Mouse (Mus musculus): ENCODE measurements around the gene Fkbp10. TPM values are rescaled to one million over a fixed set of nuclear protein-coding genes. Genes with fewer than 3 reads are reported as not detected.

Fkbp10 gene
- total and polyA plus RNA-seq, 2 experiments from 2014 or later: 27.0 to 41.1 TPM

GRCm38 (mm10) chr11:100423836-100424235 lies 8.3 kb downstream of the Fkbp10 start:
- H3K4me3 ChIP-seq (ENCODE audit: low read length): no peak overlapping the region
- no peaks in the 10 kb centered on the region for H3K36me3 ChIP-seq (ENCODE audit: insufficient read depth, low read length)
- H3K4me1 ChIP-seq (ENCODE audit: insufficient read depth, low read length): no peaks in the 10 kb centered on the region
- H3K9ac ChIP-seq (replicated peaks; ENCODE audit: low read length): no peak overlapping the region
- no peaks in the 10 kb centered on the region for H3K27me3 ChIP-seq (ENCODE audit: insufficient read depth, low read length)
- no peak overlapping the region for H3K27ac ChIP-seq
- 90% methylated on average over 7 of the region's 7 CpGs for WGBS
- no peak for DNase-seq (ENCODE audit: low spot score)
- no peak for TF ChIP-seq CTCF (IDR thresholded peaks at IDR 0.05; ENCODE audit: low read depth)
- ATAC-seq: no peak
- H3K9me3 ChIP-seq (ENCODE audit: low read length): no peaks in the 10 kb centered on the region
- H3K4me2 ChIP-seq (ENCODE audit: low read depth, low read length): no peak overlapping the region

GRCm38 (mm10) chr11:100425851-100426250 lies 10.4 kb downstream of the Fkbp10 start:
- ATAC-seq (peak; percentile 48; the same call in 1 of the 2 replicates), DNase-seq (ENCODE audit: low spot score) (peak; percentile 72)
- H3K4me2 ChIP-seq (ENCODE audit: low read depth, low read length): no peak overlapping the region
- 32% methylated on average over 7 of the region's 7 CpGs for WGBS
- H3K27ac ChIP-seq: no peak overlapping the region
- TF ChIP-seq CTCF (IDR thresholded peaks at IDR 0.05; ENCODE audit: low read depth): peak; percentile 74
- H3K4me3 ChIP-seq (ENCODE audit: low read length): no peak overlapping the region
- H3K4me1 ChIP-seq (ENCODE audit: insufficient read depth, low read length): no peaks in the 10 kb centered on the region; the same call in 1 of the 2 replicates
- H3K36me3 ChIP-seq (ENCODE audit: insufficient read depth, low read length): no peaks in the 10 kb centered on the region
- H3K9ac ChIP-seq (replicated peaks; ENCODE audit: low read length): no peak overlapping the region
- H3K27me3 ChIP-seq (ENCODE audit: insufficient read depth, low read length): no peaks in the 10 kb centered on the region
- no peaks in the 10 kb centered on the region for H3K9me3 ChIP-seq (ENCODE audit: low read length)

DNA sequence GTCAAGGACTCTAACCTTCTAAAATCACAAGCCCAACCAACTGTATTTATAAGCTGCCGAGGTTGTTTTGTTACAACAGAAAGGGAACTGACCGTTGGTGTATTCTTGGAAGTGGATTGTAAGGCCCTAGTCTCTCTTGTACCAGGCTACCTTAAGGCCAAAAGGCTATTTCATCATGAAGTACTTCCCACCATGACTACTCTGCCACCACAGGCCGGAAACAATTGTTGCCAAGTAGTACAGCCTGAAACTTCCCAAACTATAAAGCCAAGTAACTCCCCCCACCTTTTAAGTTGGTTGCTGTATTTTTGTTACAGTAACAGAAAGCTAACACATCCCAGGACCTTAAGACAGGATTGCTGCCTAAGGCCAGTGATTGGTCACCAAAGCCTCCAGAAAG lies 11.3 kb downstream of the Fkbp10 start:
- ATAC-seq: no peak
- no peaks in the 10 kb centered on the region for H3K36me3 ChIP-seq (ENCODE audit: insufficient read depth, low read length)
- H3K9ac ChIP-seq (replicated peaks; ENCODE audit: low read length): no peak overlapping the region
- no peak overlapping the region for H3K4me2 ChIP-seq (ENCODE audit: low read depth, low read length)
- H3K9me3 ChIP-seq (ENCODE audit: low read length): no peaks in the 10 kb centered on the region
- H3K4me3 ChIP-seq (ENCODE audit: low read length): no peak overlapping the region
- no peak overlapping the region for H3K27ac ChIP-seq
- no peaks in the 10 kb centered on the region; the same call in 1 of the 2 replicates for H3K4me1 ChIP-seq (ENCODE audit: insufficient read depth, low read length)
- no peak for TF ChIP-seq CTCF (IDR thresholded peaks at IDR 0.05; ENCODE audit: low read depth)
- no peaks in the 10 kb centered on the region for H3K27me3 ChIP-seq (ENCODE audit: insufficient read depth, low read length)
- WGBS: 76% methylated on average over 3 of the region's 3 CpGs
- DNase-seq (ENCODE audit: low spot score): no peak

GRCm38 (mm10) chr11:100428612-100429199 lies 13.2 kb downstream of the Fkbp10 start:
- WGBS: 32% methylated on average over 9 of the region's 9 CpGs
- Histone ChIP-seq H3K9me3 (ENCODE audit: low read length) (no peaks in the 10 kb centered on the region), H3K4me2 (ENCODE audit: low read depth, low read length) (no peak overlapping the region), H3K4me1 (ENCODE audit: insufficient read depth, low read length) (no peaks in the 10 kb centered on the region; the same call in 1 of the 2 replicates), H3K9ac (replicated peaks; ENCODE audit: low read length) (no peak overlapping the region), H3K4me3 (ENCODE audit: low read length) (no peak overlapping the region), H3K27ac (peak overlapping the region; percentile 33; the same call in 1 of the 2 replicates), H3K27me3 (ENCODE audit: insufficient read depth, low read length) (no peaks in the 10 kb centered on the region), H3K36me3 (ENCODE audit: insufficient read depth, low read length) (no peaks in the 10 kb centered on the region)
- DNase-seq (ENCODE audit: low spot score) (peak; percentile 51), ATAC-seq (no peak)
- no peak for TF ChIP-seq CTCF (IDR thresholded peaks at IDR 0.05; ENCODE audit: low read depth)

DNA sequence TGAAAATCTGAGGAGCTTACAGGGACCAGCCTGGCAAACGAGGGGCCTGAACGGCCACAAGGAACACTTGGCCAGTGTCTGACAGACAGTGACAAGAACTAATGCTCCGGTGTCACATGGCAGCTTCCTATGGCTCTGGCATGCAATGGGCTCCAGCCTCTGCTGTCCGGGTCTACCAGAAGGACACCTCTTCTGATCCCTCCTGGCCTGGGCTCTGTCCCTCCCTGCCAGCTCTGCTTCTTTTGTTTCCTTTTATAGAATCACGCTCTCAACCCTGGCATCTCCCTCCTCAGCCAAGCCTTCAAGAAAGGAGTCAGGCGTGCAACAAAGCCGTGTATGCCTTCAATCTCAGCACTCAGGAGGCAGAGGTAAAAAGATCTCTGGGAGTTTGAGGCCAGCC lies 14.6 kb downstream of the Fkbp10 start:
- no peak for DNase-seq (ENCODE audit: low spot score)
- WGBS: 72% methylated on average over 7 of the region's 7 CpGs
- no peak for TF ChIP-seq CTCF (IDR thresholded peaks at IDR 0.05; ENCODE audit: low read depth)
- ATAC-seq: no peak
- H3K9me3 ChIP-seq (ENCODE audit: low read length): no peaks in the 10 kb centered on the region
- no peaks in the 10 kb centered on the region for H3K27me3 ChIP-seq (ENCODE audit: insufficient read depth, low read length)
- no peaks in the 10 kb centered on the region; the same call in 1 of the 2 replicates for H3K4me1 ChIP-seq (ENCODE audit: insufficient read depth, low read length)
- H3K9ac ChIP-seq (replicated peaks; ENCODE audit: low read length): no peak overlapping the region
- H3K4me2 ChIP-seq (ENCODE audit: low read depth, low read length): no peak overlapping the region
- no peaks in the 10 kb centered on the region for H3K36me3 ChIP-seq (ENCODE audit: insufficient read depth, low read length)
- H3K27ac ChIP-seq: no peak overlapping the region
- H3K4me3 ChIP-seq (ENCODE audit: low read length): no peak overlapping the region

DNA sequence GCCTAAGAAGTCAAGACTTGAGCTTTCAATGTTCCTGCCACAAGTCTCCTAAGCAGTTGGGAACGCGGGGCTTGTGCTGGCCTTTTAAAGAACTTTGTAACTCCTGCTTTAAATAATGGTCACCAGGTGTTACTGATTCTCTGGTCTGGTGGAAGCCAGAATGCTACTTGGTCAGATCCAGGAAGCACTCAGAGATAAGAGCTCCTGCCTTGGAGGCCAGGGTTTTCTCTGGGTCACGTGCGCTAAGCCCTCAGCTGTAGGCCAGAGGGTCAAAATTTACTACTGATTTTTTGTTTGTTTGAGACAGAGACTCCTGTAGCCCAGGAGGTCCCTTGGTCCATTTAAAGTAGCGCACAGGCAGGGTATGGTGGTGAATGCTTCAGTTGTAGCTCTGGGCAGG lies 16.5 kb downstream of the Fkbp10 start:
- Histone ChIP-seq H3K4me1 (ENCODE audit: insufficient read depth, low read length) (no peaks in the 10 kb centered on the region; the same call in 1 of the 2 replicates), H3K27me3 (ENCODE audit: insufficient read depth, low read length) (no peaks in the 10 kb centered on the region), H3K4me3 (ENCODE audit: low read length) (no peak overlapping the region), H3K36me3 (ENCODE audit: insufficient read depth, low read length) (peaks cover 9% of the 10 kb centered on the region; the same call in 1 of the 2 replicates), H3K4me2 (ENCODE audit: low read depth, low read length) (no peak overlapping the region), H3K9me3 (ENCODE audit: low read length) (no peaks in the 10 kb centered on the region), H3K27ac (no peak overlapping the region), H3K9ac (replicated peaks; ENCODE audit: low read length) (no peak overlapping the region)
- no peak for DNase-seq (ENCODE audit: low spot score)
- TF ChIP-seq CTCF (IDR thresholded peaks at IDR 0.05; ENCODE audit: low read depth): no peak
- no peak for ATAC-seq
- WGBS: 95% methylated on average over 5 of the region's 5 CpGs

DNA sequence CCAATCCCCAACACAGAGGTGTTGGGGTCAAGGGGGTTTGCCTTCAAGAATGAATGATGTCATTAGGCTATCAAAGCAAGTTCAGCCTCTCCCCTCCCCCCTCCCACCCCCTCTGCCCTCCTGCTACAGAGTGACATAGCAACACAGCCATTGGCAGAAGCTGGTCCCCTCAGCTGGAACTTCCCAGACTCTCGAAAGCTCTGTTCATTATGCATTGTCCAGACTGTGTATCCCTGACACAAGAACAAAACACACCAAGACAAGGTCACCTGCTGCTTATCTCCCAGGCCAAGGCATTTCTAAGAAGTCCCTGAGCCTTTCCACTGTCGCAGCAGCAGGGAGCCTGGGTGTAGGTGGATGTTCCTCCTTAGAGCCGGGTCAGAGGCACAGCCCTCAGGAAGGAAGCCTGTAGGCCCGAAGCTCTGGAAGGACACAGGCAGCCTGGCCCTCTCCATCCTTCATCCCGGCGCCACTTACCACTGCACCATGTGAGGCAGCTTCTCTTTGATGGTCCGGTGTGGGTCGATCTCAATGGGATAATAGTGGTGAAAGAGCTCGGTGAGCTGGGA lies 20.3 kb downstream of the Fkbp10 start:
- no peak for TF ChIP-seq CTCF (IDR thresholded peaks at IDR 0.05; ENCODE audit: low read depth)
- peaks cover 9% of the 10 kb centered on the region; the same call in 1 of the 2 replicates for H3K36me3 ChIP-seq (ENCODE audit: insufficient read depth, low read length)
- H3K4me1 ChIP-seq (ENCODE audit: insufficient read depth, low read length): no peaks in the 10 kb centered on the region; the same call in 1 of the 2 replicates
- ATAC-seq: no peak
- H3K9ac ChIP-seq (replicated peaks; ENCODE audit: low read length): no peak overlapping the region
- DNase-seq (ENCODE audit: low spot score): no peak
- H3K27me3 ChIP-seq (ENCODE audit: insufficient read depth, low read length): no peaks in the 10 kb centered on the region
- WGBS: 25% methylated on average over 9 of the region's 9 CpGs
- no peak overlapping the region for H3K4me2 ChIP-seq (ENCODE audit: low read depth, low read length)
- no peak overlapping the region for H3K4me3 ChIP-seq (ENCODE audit: low read length)
- H3K9me3 ChIP-seq (ENCODE audit: low read length): no peaks in the 10 kb centered on the region
- no peak overlapping the region for H3K27ac ChIP-seq
